ENCODE assay signal across 13 mouse cellular contexts in genomic region chr5:97289401-97290165, GRCm38 (mm10).
A peak's percentile ranks its signal among the peaks of the same experiment; 100 is the strongest.
DNase-seq lines count a peak whose midpoint lies in the region; ATAC-seq lines count a peak whose summit lies in the region.
"Had no signal": no experiment of that assay in that cellular context is flagged by ENCODE, and none has a peak within 500 bp of the region (broad histone marks: within the 10 kb centered on the region; RNA-seq: fewer than 3 reads in every experiment).

No protein-coding gene starts in this region.

- H3K4me1 ChIP-seq in midbrain, embryonic 10.5 days: peaks cover 12% of the 10 kb centered on the region
- peaks cover 5% of the 10 kb centered on the region; the same call in 1 of the 2 replicates for H3K4me1 ChIP-seq in midbrain, embryonic 11.5 days (ENCODE audit: control insufficient read depth, insufficient read depth, low read length)
- H3K4me1 ChIP-seq in forebrain, embryonic 12.5 days: peaks cover 15% of the 10 kb centered on the region
- H3K4me1 ChIP-seq: heart, embryonic 10.5 days; kidney, embryonic 15.5 days; lung, embryonic 15.5 days had no signal

- H3K36me3 ChIP-seq in midbrain, embryonic 10.5 days: no peaks in the 10 kb centered on the region
- H3K36me3 ChIP-seq in midbrain, embryonic 11.5 days (ENCODE audit: control insufficient read depth, insufficient read depth, low read length): no peaks in the 10 kb centered on the region
- no peaks in the 10 kb centered on the region for H3K36me3 ChIP-seq in forebrain, embryonic 12.5 days (replicated peaks)
- H3K36me3 ChIP-seq: heart, embryonic 10.5 days; kidney, embryonic 15.5 days; lung, embryonic 15.5 days had no signal

- no peak for DNase-seq in midbrain, embryonic 10.5 days (ENCODE audit: low spot score)
- DNase-seq in midbrain, embryonic 11.5 days (ENCODE audit: low spot score, missing footprints): no peak
- peak; percentile 31 to 80 for DNase-seq in left cerebral cortex, postnatal 25 days (ENCODE audit: low spot score in 2 of 2)
- peak; percentile 35 for DNase-seq in right cerebral cortex, postnatal 25 days
- DNase-seq in urinary bladder, postnatal 25 days (ENCODE audit: low spot score): no peak
- DNase-seq: liver had no signal

- no peak overlapping the region for H3K9ac ChIP-seq in midbrain, embryonic 11.5 days (ENCODE audit: low read length)
- no peak overlapping the region for H3K9ac ChIP-seq in forebrain, embryonic 12.5 days
- H3K9ac ChIP-seq: hindbrain, embryonic 14.5 days; kidney, embryonic 15.5 days; lung, embryonic 15.5 days had no signal

- intact Hi-C loops in left cerebral cortex, postnatal 25 days (cut with DNase I): loop anchor here (5.0 kb wide), 1 partner anchor 353 kb away; no protein-coding TSS in a partner anchor

- H3K9me3 ChIP-seq in midbrain, embryonic 10.5 days (replicated peaks): no peaks in the 10 kb centered on the region
- H3K9me3 ChIP-seq in midbrain, embryonic 11.5 days (ENCODE audit: control insufficient read depth, low read length): no peaks in the 10 kb centered on the region
- no peaks in the 10 kb centered on the region for H3K9me3 ChIP-seq in forebrain, embryonic 12.5 days
- H3K9me3 ChIP-seq: heart, embryonic 10.5 days; kidney, embryonic 15.5 days; lung, embryonic 15.5 days had no signal

- no peak overlapping the region for H3K4me3 ChIP-seq in midbrain, embryonic 10.5 days
- no peak overlapping the region for H3K4me3 ChIP-seq in midbrain, embryonic 11.5 days (ENCODE audit: low read depth, low read length)
- no peak overlapping the region for H3K4me3 ChIP-seq in forebrain, embryonic 12.5 days (replicated peaks)
- H3K4me3 ChIP-seq: heart, embryonic 10.5 days; kidney, embryonic 15.5 days; lung, embryonic 15.5 days had no signal

- ATAC-seq in midbrain, embryonic 11.5 days (ENCODE audit: low FRiP score): no peak
- peak; percentile 66 for ATAC-seq in forebrain, embryonic 12.5 days (ENCODE audit: low FRiP score)
- no peak for ATAC-seq in megakaryocyte, adult 5-6 weeks (ENCODE audit: poor library complexity, severe bottlenecking)

- no peaks in the 10 kb centered on the region; the same call in 1 of the 2 replicates for H3K27me3 ChIP-seq in midbrain, embryonic 10.5 days (ENCODE audit: low read depth, poor library complexity, severe bottlenecking)
- H3K27me3 ChIP-seq in midbrain, embryonic 11.5 days (ENCODE audit: control insufficient read depth, insufficient read depth, low read length): no peaks in the 10 kb centered on the region
- H3K27me3 ChIP-seq in forebrain, embryonic 12.5 days: no peaks in the 10 kb centered on the region
- H3K27me3 ChIP-seq: kidney, embryonic 15.5 days; lung, embryonic 15.5 days had no signal

- H3K4me2 ChIP-seq in midbrain, embryonic 11.5 days: no peak overlapping the region
- H3K4me2 ChIP-seq in forebrain, embryonic 12.5 days: no peak overlapping the region
- H3K4me2 ChIP-seq: hindbrain, embryonic 14.5 days; kidney, embryonic 15.5 days; lung, embryonic 15.5 days had no signal

- 82% methylated on average over 8 of the region's 8 CpGs for WGBS in midbrain, embryonic 10.5 days
- WGBS in midbrain, embryonic 11.5 days: 77% methylated on average over 8 of the region's 8 CpGs
- 34% methylated on average over 8 of the region's 8 CpGs for WGBS in forebrain, embryonic 12.5 days

- 0 out of 2 replicates have a peak overlapping the region, but pooled peaks have one; percentile 28 for H3K27ac ChIP-seq in midbrain, embryonic 10.5 days (replicated peaks)
- no peak overlapping the region for H3K27ac ChIP-seq in midbrain, embryonic 11.5 days (ENCODE audit: low read depth, low read length)
- H3K27ac ChIP-seq in forebrain, embryonic 12.5 days: peak overlapping the region; percentile 67
- H3K27ac ChIP-seq: heart, embryonic 10.5 days; hindbrain, embryonic 14.5 days; kidney, embryonic 15.5 days; lung, embryonic 15.5 days; stomach, postnatal 0 days had no signal

Comparison
In these comparisons a context has a peak if more than half of its experiments do, and no peak if none do; other contexts are left out.
1. DNase-seq: peak in left cerebral cortex, postnatal 25 days (2 of 2) and right cerebral cortex, postnatal 25 days (single experiment); none in midbrain, embryonic 10.5 days (single experiment), midbrain, embryonic 11.5 days (single experiment) and urinary bladder, postnatal 25 days (single experiment).